Mouse (Mus musculus) T-cell, adult 66 days (primary cell): ENCODE results near the gene Rbm15. TPM values are rescaled to one million over a fixed set of nuclear protein-coding genes. Genes with fewer than 3 reads are reported as not detected.

Source experiments
- total RNA-seq, 2 experiments: library from RNA; stranded (reverse); gene quantifications; 3 replicates in 1 of 2; 4 replicates in 1 of 2; pipeline ENCODE4 v1.2.4; 2023

Rbm15 gene
- 10 to 100 TPM; 53.3 TPM for total RNA-seq

GRCm38 (mm10) chr3:107333381-107334201, at the start of gene Rbm15:
TSS of gene Rbm15 (minus strand) at chr3:107333673.

DNA sequence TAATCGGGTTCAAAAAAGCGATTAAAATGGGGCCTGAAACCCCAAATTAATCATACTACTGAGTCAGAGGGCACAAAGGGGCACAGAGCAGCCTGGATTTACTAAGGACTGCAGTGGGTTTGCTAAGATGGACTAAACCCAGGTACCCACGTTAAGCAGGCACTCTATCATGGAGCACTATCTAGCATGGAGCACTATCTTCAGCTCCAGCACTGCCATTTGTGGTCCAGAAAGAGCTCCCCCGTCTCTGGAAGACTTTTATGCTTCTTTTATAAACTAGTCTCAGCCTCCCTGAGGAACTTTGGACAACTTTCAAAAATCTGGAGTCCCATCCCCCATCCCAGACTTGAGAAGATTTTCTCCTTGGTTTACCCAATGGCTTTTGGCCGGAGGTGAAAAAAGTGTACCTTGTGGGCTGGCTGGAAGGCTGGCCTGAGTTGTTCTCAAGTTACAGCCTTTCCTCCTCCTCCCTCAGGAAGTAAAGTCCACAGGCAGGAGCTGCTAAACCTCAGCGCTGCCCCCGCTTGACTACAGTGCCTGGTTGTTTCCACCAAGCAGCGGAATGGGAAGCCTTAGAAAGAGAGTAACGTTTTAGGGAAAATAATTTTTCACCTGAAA, 42.6 kb downstream of the Rbm15 start, which contains the start of gene Slc16a4:
TSS of gene Slc16a4 (plus strand) at position 467 of the 618 bp plus-strand sequence.

DNA sequence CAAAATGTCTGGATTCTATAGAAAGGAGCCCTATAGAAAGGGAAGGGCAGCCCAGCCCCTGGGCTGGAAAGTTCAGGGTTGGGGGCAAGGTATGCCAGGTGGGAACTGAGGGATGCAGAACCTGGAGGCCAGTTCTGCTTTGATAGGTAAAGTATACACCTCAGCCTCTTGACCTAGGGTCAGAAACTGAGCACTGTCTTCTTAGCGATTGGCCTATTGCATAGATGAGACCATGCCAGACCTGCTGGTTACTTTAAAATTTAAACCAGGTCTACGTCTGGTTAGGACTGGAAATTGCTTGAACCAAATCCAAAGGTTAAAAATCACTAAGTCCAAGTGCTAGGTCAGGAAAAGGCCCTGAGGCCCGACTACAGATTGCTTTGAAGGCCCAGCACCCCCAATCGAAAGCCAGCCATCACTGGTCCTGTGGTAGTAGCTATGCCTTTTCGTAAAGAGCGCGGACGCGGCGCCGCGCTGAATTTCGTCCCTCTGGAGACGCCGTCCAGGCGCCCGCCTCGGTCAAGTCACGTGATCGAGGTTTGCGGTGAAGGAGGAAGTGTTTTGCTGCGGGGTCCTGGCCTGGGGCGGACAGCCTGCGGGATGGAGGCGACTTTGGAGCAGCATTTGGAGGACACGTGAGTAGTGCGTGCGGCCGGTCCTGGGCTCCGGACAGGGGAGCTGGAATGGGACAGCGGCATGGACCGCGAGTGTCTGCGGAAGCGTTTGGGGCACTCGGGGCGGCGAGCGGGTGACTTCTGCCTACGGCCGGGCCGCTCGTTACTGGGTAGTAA, 54.8 kb downstream of the Rbm15 start, which contains the start of gene Lamtor5:
TSS of gene Lamtor5 (plus strand) at position 380 of the 791 bp plus-strand sequence.

Other genes starting within 250 kb of the Rbm15 start
- 1 to 10 TPM; 5.9 to 6.7 TPM for gene Kcna2, start 232.5 kb downstream of the Rbm15 start, total RNA-seq
- not detected for gene Kcna10, start 150.6 kb downstream of the Rbm15 start, total RNA-seq
- not detected for gene Cym, start 111.9 kb downstream of the Rbm15 start, total RNA-seq
- gene A630076J17Rik, start 103.1 kb downstream of the Rbm15 start, total RNA-seq, result not detected
- not detected for gene Prok1, start 94.0 kb downstream of the Rbm15 start, total RNA-seq
- 10 to 100 TPM; 45.2 to 49.5 TPM for gene Lamtor5, start 54.8 kb downstream of the Rbm15 start, total RNA-seq
- 1 to 10 TPM in 1 of 2 experiments, under 1 TPM in 1; 0.83 to 1.5 TPM for gene Slc16a4, start 42.4 kb downstream of the Rbm15 start, total RNA-seq
- gene Kcnc4, start 125.9 kb upstream of the Rbm15 start, total RNA-seq, result not detected
- gene Slc6a17, start 184.3 kb upstream of the Rbm15 start, total RNA-seq, result not detected
- not detected for gene Ubl4b, start 221.4 kb upstream of the Rbm15 start, total RNA-seq